Comparison of ENCODE assay signal across 10 mouse cellular contexts in the genomic region with DNA sequence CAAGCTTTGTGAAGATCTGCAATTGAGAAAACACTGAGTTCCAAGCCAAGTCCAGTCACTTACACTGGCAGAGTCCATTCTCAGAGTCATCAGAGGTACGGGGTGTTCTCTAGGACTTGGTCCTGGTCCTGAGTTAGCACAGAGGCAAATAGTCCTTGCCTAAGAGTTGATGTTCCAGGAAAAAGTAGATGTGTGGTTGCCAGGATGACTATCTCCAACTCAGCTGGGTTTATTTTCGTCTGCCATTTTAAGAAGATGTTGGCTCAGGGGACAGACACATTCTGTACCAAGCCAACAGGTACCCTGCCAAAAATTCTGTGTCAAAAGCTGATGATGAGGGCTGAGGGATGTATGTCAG.
DNase-seq lines count a peak whose midpoint lies in the region; ATAC-seq and TF ChIP-seq lines count a peak whose summit lies in the region.
"Had no signal": no experiment of that assay in that cellular context is flagged by ENCODE, and none has a peak within 500 bp of the region (broad histone marks: within the 10 kb centered on the region; RNA-seq: fewer than 3 reads in every experiment).

No protein-coding gene starts in this region.

- H3K9ac ChIP-seq in kidney, embryonic 15.5 days, result no peak overlapping the region
- peak overlapping the region; percentile 75 for H3K9ac ChIP-seq in MEL (ENCODE audit: control insufficient read depth, low read depth, low read length, poor library complexity, severe bottlenecking)
- no peak overlapping the region for H3K9ac ChIP-seq in liver, embryonic 11.5 days (ENCODE audit: low read depth, low read length)
- H3K9ac ChIP-seq: midbrain, embryonic 12.5 days had no signal

- peak overlapping the region; percentile 33; the same call in 1 of the 2 replicates for H3K27ac ChIP-seq in kidney, embryonic 15.5 days
- H3K27ac ChIP-seq in MEL (ENCODE audit: control insufficient read depth, low read depth, low read length), result peak overlapping the region; percentile 99
- peak overlapping the region; percentile 55 for H3K27ac ChIP-seq in brown adipose tissue, adult 24 weeks (replicated peaks; ENCODE audit: low read depth, low read length)
- H3K27ac ChIP-seq in liver, embryonic 11.5 days (ENCODE audit: low read depth, low read length), result peak overlapping the region; percentile 22; the same call in 1 of the 2 replicates
- H3K27ac ChIP-seq: midbrain, embryonic 12.5 days had no signal

- no peak overlapping the region for H3K4me3 ChIP-seq in kidney, embryonic 15.5 days (replicated peaks)
- peak overlapping the region; percentile 48 for H3K4me3 ChIP-seq in MEL (ENCODE audit: control insufficient read depth in 1 of 2, insufficient read depth in 1 of 2, low read depth in 2 of 2, low read length in 2 of 2)
- no peak overlapping the region for H3K4me3 ChIP-seq in brown adipose tissue, adult 24 weeks (ENCODE audit: insufficient read depth, low read depth, low read length)
- H3K4me3 ChIP-seq in liver, embryonic 11.5 days (ENCODE audit: low read depth, low read length), result no peak overlapping the region
- H3K4me3 ChIP-seq: midbrain, embryonic 12.5 days had no signal

- no peak for DNase-seq in kidney, postnatal 14 days
- peak; percentile 61 for DNase-seq in MEL (ENCODE audit: low read depth, low spot score)
- no peak for DNase-seq in liver, embryonic 11.5 days (ENCODE audit: low spot score)
- no peak for DNase-seq in ovary, postnatal 10 days (ENCODE audit: low spot score)
- no peak for DNase-seq in T-cell, adult 2 months (ENCODE audit: low spot score)
- DNase-seq: cerebellum, adult 9-11 months; retina, postnatal 1 day had no signal

- H3K9me3 ChIP-seq in kidney, embryonic 15.5 days (replicated peaks), result no peaks in the 10 kb centered on the region
- H3K9me3 ChIP-seq in MEL (replicated peaks; ENCODE audit: insufficient read depth, low read length), result no peaks in the 10 kb centered on the region
- no peaks in the 10 kb centered on the region for H3K9me3 ChIP-seq in liver, embryonic 11.5 days (ENCODE audit: control insufficient read depth, low read length)
- H3K9me3 ChIP-seq: midbrain, embryonic 12.5 days had no signal

- no peak for TF ChIP-seq RAD21 in MEL (IDR thresholded peaks at IDR 0.05; ENCODE audit: low read depth, low read length)

- TF ChIP-seq POLR2A in MEL (IDR thresholded peaks at IDR 0.05; ENCODE audit: control insufficient read depth in 1 of 2, insufficient read depth in 1 of 2, low read depth in 1 of 2, low read length in 2 of 2, poor library complexity in 1 of 2), result no peak

- 89% methylated on average over 2 of the region's 2 CpGs for WGBS in kidney, embryonic 15.5 days
- 76% methylated on average over 2 of the region's 2 CpGs for WGBS in liver, embryonic 11.5 days

- peaks cover 2% of the 10 kb centered on the region for H3K79me2 ChIP-seq in MEL (ENCODE audit: control insufficient read depth, insufficient read depth, low read length, poor library complexity)

- no peaks in the 10 kb centered on the region for H3K27me3 ChIP-seq in kidney, embryonic 15.5 days
- H3K27me3 ChIP-seq in MEL (ENCODE audit: control insufficient read depth in 1 of 2, insufficient read depth in 2 of 2, low read length in 2 of 2), result no peaks in the 10 kb centered on the region
- no peaks in the 10 kb centered on the region for H3K27me3 ChIP-seq in liver, embryonic 11.5 days (replicated peaks; ENCODE audit: control insufficient read depth, insufficient read depth, low read length)
- H3K27me3 ChIP-seq: midbrain, embryonic 12.5 days had no signal

- no peak overlapping the region for H3K4me2 ChIP-seq in kidney, embryonic 15.5 days
- H3K4me2 ChIP-seq in liver, embryonic 11.5 days, result no peak overlapping the region; the same call in 1 of the 2 replicates
- H3K4me2 ChIP-seq: midbrain, embryonic 12.5 days had no signal

- TF ChIP-seq CTCF in MEL (IDR thresholded peaks at IDR 0.05 in 2 of 3, conservative IDR thresholded peaks at IDR 0.05 in 1 of 3; ENCODE audit: control insufficient read depth in 1 of 3, insufficient read depth in 1 of 3, low read depth in 2 of 3, low read length in 3 of 3, poor library complexity in 1 of 3, severe bottlenecking in 1 of 3), result no peak

- H3K36me3 ChIP-seq in kidney, embryonic 15.5 days, result no peaks in the 10 kb centered on the region
- H3K36me3 ChIP-seq in MEL (ENCODE audit: control insufficient read depth in 1 of 2, insufficient read depth in 2 of 2, low read length in 2 of 2), result peaks cover 0 to 66% of the 10 kb centered on the region in 2 experiments; a peak in 2 of 4 replicates
- H3K36me3 ChIP-seq in liver, embryonic 11.5 days (ENCODE audit: control insufficient read depth, insufficient read depth, low read length), result no peaks in the 10 kb centered on the region
- H3K36me3 ChIP-seq: midbrain, embryonic 12.5 days had no signal

- H3K4me1 ChIP-seq in kidney, embryonic 15.5 days, result peaks cover 23% of the 10 kb centered on the region; the same call in 1 of the 2 replicates
- H3K4me1 ChIP-seq in MEL (ENCODE audit: control insufficient read depth in 1 of 2, insufficient read depth in 2 of 2, low read length in 2 of 2), result peaks cover 17 to 52% of the 10 kb centered on the region in 2 experiments
- H3K4me1 ChIP-seq in brown adipose tissue, adult 24 weeks (ENCODE audit: control insufficient read depth, insufficient read depth, insufficient read length, low read length), result peaks cover 15% of the 10 kb centered on the region; the same call in 1 of the 2 replicates
- H3K4me1 ChIP-seq in liver, embryonic 11.5 days (replicated peaks; ENCODE audit: control insufficient read depth, insufficient read depth, low read length), result peaks cover 18% of the 10 kb centered on the region
- H3K4me1 ChIP-seq: midbrain, embryonic 12.5 days had no signal

- ATAC-seq in kidney, embryonic 15.5 days (replicated peaks; ENCODE audit: low FRiP score), result 0 out of 2 replicates have a peak, but pooled peaks have one; percentile 10
- ATAC-seq in liver, embryonic 11.5 days (replicated peaks; ENCODE audit: low FRiP score), result 0 out of 2 replicates have a peak, but pooled peaks have one; percentile 10

- TF ChIP-seq EP300 in MEL (IDR thresholded peaks at IDR 0.05; ENCODE audit: low read depth in 1 of 2, low read length in 2 of 2), result no peak

TF ChIP-seq in MEL, 35 proteins besides CTCF, POLR2A, EP300 and RAD21:
- TF ChIP-seq GATA1 (IDR thresholded peaks at IDR 0.05; ENCODE audit: low read depth, low read length) (0 out of 2 replicates have a peak, but pooled peaks have one; percentile 40), ETS1 (IDR thresholded peaks at IDR 0.05; ENCODE audit: low read depth, low read length) (peak; percentile 38; the same call in 1 of the 2 replicates), HCFC1 (IDR thresholded peaks at IDR 0.05; ENCODE audit: low read depth, low read length) (no peak), MXI1 (IDR thresholded peaks at IDR 0.05; ENCODE audit: low read depth, low read length) (0 out of 2 replicates have a peak, but pooled peaks have one; percentile 0), NELFE (IDR thresholded peaks at IDR 0.05; ENCODE audit: low read depth, low read length) (no peak), CHD2 (IDR thresholded peaks at IDR 0.05; ENCODE audit: low read length) (no peak)

Comparison
In these comparisons a context has a peak if more than half of its experiments do, and no peak if none do; other contexts are left out.
1. H3K27ac ChIP-seq: peak in every context shown above with its lines; median percentile 99 in MEL; 55 in brown adipose tissue, adult 24 weeks; 33 in kidney, embryonic 15.5 days; 22 in liver, embryonic 11.5 days.
2. H3K4me3 ChIP-seq: peak in MEL (2 of 2); none in kidney, embryonic 15.5 days (single experiment), brown adipose tissue, adult 24 weeks (single experiment) and liver, embryonic 11.5 days (single experiment).